Mouse (Mus musculus) spleen, embryonic (tissue): ENCODE data around the gene Fam89a.

Experiments
- CTCF ChIA-PET: fragments of 350-600 bp; sonication (Branson Sonifier 250); formaldehyde crosslinking; loops from one replicate; lab custom pipeline; 2022; lab: Charles Lee

Gene Fam89a

GRCm38 (mm10) chr8:124751709-124752173 lies at the start of gene Fam89a:
TSS of gene Fam89a (minus strand) at chr8:124751832.
- CTCF ChIA-PET = interaction anchor here (1.1 kb wide), 1 partner anchor 13 kb away, joined by 5 read pairs; no protein-coding TSS in a partner anchor

DNA sequence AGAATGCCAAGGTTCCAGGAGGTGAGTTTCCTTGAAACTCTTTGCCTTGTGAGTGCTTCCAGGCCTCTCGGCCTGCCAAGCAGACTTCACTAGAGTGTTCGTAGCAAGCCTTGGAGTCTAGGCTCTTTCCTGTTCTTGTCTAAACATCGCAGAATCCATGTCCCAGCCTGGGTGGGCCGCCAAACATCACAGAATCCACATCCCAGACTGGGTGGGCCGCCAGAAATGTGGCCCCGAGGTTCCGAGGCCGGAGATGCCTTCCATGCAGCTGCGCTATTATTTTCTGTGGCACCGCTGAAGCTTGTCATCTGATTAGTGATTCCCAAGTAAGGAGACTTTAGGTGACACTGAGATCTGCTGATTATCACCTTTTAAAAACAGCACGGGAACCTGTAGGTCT lies 48.9 kb upstream of the Fam89a start:
- CTCF ChIA-PET = no interaction called here

GRCm38 (mm10) chr8:124795781-124796488 lies 44.3 kb upstream of the Fam89a start:
- CTCF ChIA-PET = no interaction called here

DNA sequence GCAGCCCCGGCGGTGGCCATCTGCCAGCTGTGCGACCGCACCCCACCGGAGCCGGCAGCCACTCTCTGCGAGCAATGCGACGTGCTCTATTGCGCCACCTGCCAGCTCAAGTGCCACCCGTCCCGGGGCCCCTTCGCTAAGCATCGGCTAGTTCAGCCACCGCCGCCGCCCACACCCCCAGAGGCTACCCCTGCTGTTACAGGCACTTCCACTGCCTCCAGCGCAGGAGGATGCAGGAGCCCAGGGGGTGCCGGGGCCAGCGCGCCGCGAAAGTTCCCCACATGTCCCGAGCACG lies 42.8 kb upstream of the Fam89a start:
- CTCF ChIA-PET = no interaction called here

GRCm38 (mm10) chr8:124793661-124794485 lies 42.2 kb upstream of the Fam89a start:
- CTCF ChIA-PET = no interaction called here

- CTCF ChIA-PET = no interaction called here
These were observed 41.6 kb upstream of the Fam89a start for GRCm38 (mm10) chr8:124793172-124793651.

- CTCF ChIA-PET = no interaction called here
These were observed 41.1 kb upstream of the Fam89a start, which contains the start of gene Trim67 for GRCm38 (mm10) chr8:124792708-124793107. TSS of gene Trim67 (plus strand) at chr8:124793092.

- CTCF ChIA-PET = no interaction called here
These were observed 40.6 kb upstream of the Fam89a start for GRCm38 (mm10) chr8:124792186-124792585.

GRCm38 (mm10) chr8:124791751-124792150 lies 40.1 kb upstream of the Fam89a start:
- CTCF ChIA-PET = no interaction called here

GRCm38 (mm10) chr8:124790676-124791075 lies 39.0 kb upstream of the Fam89a start:
- CTCF ChIA-PET = no interaction called here

GRCm38 (mm10) chr8:124784613-124785012 lies 33.0 kb upstream of the Fam89a start:
- CTCF ChIA-PET = no interaction called here

GRCm38 (mm10) chr8:124783228-124783627 lies 31.6 kb upstream of the Fam89a start:
- CTCF ChIA-PET = no interaction called here

DNA sequence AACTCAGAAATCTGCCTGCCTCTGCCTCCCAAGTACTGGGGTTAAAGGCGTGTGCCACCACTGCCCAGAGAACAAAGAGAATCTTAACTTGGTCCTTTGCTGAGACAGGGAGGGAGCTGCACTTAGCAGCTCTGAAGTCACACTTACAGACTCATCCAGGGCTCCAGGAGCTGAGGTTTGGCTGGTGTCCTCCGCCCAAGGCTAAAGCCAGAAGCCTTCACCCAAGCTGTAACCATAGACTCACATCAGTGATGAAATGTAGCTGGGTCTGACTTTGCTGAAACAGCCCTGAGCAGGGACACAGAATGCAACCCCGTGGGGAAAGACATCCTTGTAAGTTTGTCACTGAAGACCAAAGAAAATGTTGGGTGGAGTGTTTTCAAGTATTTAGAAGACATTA lies 30.8 kb upstream of the Fam89a start:
- CTCF ChIA-PET = no interaction called here

DNA sequence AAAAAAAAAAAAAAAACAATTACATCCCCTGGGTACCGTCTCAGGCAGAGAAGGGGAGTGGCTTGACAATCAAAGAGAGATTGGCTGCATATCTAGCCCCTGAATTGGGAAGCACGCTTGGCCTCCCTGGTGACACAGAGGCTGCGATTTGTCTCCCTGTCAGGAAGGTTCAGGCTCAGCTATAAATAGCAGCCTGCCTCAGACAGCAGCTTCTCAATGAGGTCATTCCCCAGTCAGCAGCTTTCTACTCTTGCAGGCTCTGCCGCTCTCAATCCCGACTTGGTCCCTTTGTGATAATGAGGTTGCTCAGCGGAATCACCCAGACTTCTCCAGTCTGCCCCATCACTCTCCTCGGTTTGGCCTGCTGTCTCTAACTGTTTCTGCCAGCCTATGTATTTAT lies 28.6 kb upstream of the Fam89a start:
- CTCF ChIA-PET = no interaction called here

- CTCF ChIA-PET = no interaction called here
These were observed 24.1 kb upstream of the Fam89a start for GRCm38 (mm10) chr8:124775695-124776094.

GRCm38 (mm10) chr8:124772389-124772788 lies 20.8 kb upstream of the Fam89a start:
- CTCF ChIA-PET = interaction anchor here (0.6 kb wide), 1 partner anchor 118 kb away, joined by 3 read pairs; no protein-coding TSS in a partner anchor

DNA sequence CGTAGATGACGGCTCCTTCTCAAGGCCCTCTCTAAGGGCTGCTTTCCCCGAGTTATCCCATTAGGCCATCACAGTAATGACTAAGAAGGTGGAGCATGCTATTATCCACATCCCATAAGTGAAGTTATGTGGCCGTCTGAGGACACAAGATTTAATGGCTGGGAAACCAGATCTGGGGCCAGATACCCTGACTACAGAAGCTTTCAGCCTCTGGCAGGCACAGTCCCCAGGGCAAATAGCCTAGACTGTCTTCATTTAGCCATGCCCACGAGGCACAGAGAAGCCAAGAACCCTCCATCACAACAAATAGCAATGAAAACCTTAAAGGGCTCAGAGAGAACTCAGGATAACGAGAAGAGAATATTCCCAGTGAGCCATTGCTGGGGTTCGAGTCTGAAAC lies 11.4 kb upstream of the Fam89a start:
- CTCF ChIA-PET = no interaction called here

DNA sequence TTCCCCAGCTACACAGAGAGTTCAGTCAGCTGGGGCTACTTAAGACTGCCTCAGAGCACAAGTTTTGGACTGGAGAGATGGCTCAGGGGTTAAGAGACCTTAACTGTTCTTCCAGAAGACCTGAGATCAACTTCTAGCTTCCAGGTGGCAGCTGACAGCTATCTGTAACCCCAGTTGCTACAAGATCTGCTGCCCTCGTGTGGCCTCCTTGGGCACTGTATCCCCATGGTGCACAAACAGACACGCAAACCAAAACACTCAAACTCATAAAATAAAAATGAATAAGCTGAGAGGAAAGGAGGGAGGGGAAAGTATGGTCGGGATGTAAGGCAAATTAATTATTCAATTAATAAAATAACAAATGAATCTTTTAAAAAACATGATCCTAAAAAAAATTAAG lies 6.9 kb upstream of the Fam89a start:
- CTCF ChIA-PET = no interaction called here

- CTCF ChIA-PET = interaction anchor here (0.7 kb wide), 1 partner anchor 21 kb away, joined by 10 read pairs; no protein-coding TSS in a partner anchor
These were observed 5.0 kb upstream of the Fam89a start for GRCm38 (mm10) chr8:124756601-124757000.

DNA sequence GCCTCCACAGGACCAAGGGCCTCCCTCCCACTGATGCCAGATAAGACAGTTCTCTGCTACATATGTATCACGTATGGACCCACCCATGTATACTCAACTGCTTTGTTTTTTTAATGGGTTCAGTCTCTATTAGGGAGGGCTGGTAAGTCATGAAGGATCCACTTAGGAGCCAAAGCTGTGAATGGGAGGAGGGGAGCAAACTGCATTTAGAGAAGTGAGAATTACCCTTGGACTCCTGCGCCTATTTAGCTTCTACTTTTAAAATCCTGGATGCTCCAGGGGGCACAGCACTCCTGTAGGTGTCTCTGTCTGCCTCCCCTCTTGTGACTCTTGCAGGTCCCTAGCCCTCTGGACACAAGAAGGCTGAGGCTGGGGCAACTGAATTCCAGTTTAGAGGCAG lies 4.5 kb upstream of the Fam89a start:
- CTCF ChIA-PET = interaction anchor here (0.7 kb wide), 1 partner anchor 21 kb away, joined by 10 read pairs; no protein-coding TSS in a partner anchor

DNA sequence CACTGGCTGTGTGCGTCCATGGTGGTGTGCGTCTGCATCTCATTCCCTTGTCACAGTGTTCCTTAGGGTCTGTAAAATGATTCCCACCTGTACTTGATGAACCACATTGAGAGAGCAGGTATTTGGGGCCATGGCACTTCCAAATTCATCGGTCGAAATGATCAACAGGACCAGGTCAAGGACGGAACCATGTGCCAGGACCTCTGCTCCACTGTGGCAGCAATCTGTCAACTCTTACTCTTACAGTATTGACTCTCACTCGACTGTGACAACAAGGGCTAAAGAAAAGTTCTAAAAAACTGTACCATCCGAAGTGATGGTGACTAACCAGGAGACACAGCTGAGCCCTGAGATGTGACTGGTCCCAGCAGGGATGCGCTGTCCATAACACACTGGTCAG lies 3.8 kb upstream of the Fam89a start:
- CTCF ChIA-PET = no interaction called here

GRCm38 (mm10) chr8:124754792-124755190 lies 3.2 kb upstream of the Fam89a start:
- CTCF ChIA-PET = no interaction called here
